Mouse (Mus musculus) kidney, adult 2 months (tissue): ENCODE results near the gene Olfr1220.

Experiments used
- CTCF ChIP-seq: fragments of 200-500 bp; conservative IDR thresholded peaks from 2 replicates; pipeline ENCODE4 v1.5.1; 2011; ENCODE audit warnings: low read depth, mild to moderate bottlenecking, control low read depth, low read length, moderate library complexity, mixed read lengths; ENCODE audit not compliant: insufficient read depth, insufficient read length
- POLR2A ChIP-seq: fragments of 200-500 bp; IDR thresholded peaks from one replicate; pipeline ENCODE4 v1.6.1; 2011; ENCODE audit warnings: low read depth, low read length, control low read depth

- TF ChIP-seq POLR2A (no peak), CTCF (no peak)
Measured at GRCm38 (mm10) chr2:89061087-89061486, 45.5 kb downstream of the Olfr1220 start, which contains the start of gene Olfr1218.
